Mouse (Mus musculus): ENCODE data around the gene Pelp1.
"Not testable (repeated sequence)": the region's sequence is repeated elsewhere in the genome, so short reads cannot be mapped to it uniquely, and the experiment has no call there.

Pelp1 gene

GRCm38 (mm10) chr11:70426598-70426997 lies 16.8 kb upstream of the Pelp1 start:
- in situ Hi-C loops (cut with MseI, MboI): not testable (repeated sequence)

GRCm38 (mm10) chr11:70419486-70419885 lies 9.7 kb upstream of the Pelp1 start:
- in situ Hi-C loops (cut with MseI, MboI): loop anchor here in 1 of 2 experiments (5.0 to 10.0 kb wide), 2 partner anchors 88 to 195 kb away; partner anchors contain the start of genes 4930544D05Rik, Chrne and Tm4sf5

GRCm38 (mm10) chr11:70418199-70418598 lies 8.4 kb upstream of the Pelp1 start:
- in situ Hi-C loops (cut with MseI, MboI): loop anchor here in 1 of 2 experiments (5.0 to 10.0 kb wide), 2 partner anchors 89 to 197 kb away; partner anchors contain the start of genes 4930544D05Rik, Chrne and Tm4sf5

GRCm38 (mm10) chr11:70413961-70414360 lies 4.1 kb upstream of the Pelp1 start:
- in situ Hi-C loops (cut with MseI, MboI): loop anchor here (5.0 to 10.0 kb wide), 2 partner anchors 88 to 201 kb away; partner anchors contain the start of genes 4930544D05Rik (in 1 of the 2) and Chrne (in 1 of the 2)

GRCm38 (mm10) chr11:70412591-70412990 lies 2.8 kb upstream of the Pelp1 start:
- in situ Hi-C loops (cut with MseI, MboI): loop anchor here (5.0 to 10.0 kb wide), 2 partner anchors 90 to 202 kb away; partner anchors contain the start of genes 4930544D05Rik (in 1 of the 2) and Chrne (in 1 of the 2)

- in situ Hi-C loops (cut with MseI, MboI): loop anchor here (5.0 to 10.0 kb wide), 2 partner anchors 92 to 205 kb away; partner anchors contain the start of genes 4930544D05Rik (in 1 of the 2) and Chrne (in 1 of the 2)
Measured at GRCm38 (mm10) chr11:70410297-70410643, 439 bp upstream of the Pelp1 start.

GRCm38 (mm10) chr11:70403598-70403997 lies 6.2 kb downstream of the Pelp1 start:
- in situ Hi-C loops (cut with MseI, MboI): no loop called here

- in situ Hi-C loops (cut with MseI, MboI): no loop called here
Measured at GRCm38 (mm10) chr11:70389421-70389820, 20.4 kb downstream of the Pelp1 start.

GRCm38 (mm10) chr11:70387436-70387835 lies 22.4 kb downstream of the Pelp1 start:
- in situ Hi-C loops (cut with MseI, MboI): no loop called here

GRCm38 (mm10) chr11:70384136-70384535 lies 25.7 kb downstream of the Pelp1 start:
- in situ Hi-C loops (cut with MseI, MboI): no loop called here

- in situ Hi-C loops (cut with MseI, MboI): no loop called here
Measured at GRCm38 (mm10) chr11:70381330-70381729, 28.5 kb downstream of the Pelp1 start.

- in situ Hi-C loops (cut with MseI, MboI): no loop called here
Measured at GRCm38 (mm10) chr11:70380478-70381005, 29.3 kb downstream of the Pelp1 start.

- in situ Hi-C loops (cut with MseI, MboI): no loop called here
Measured at GRCm38 (mm10) chr11:70376054-70376453, 33.8 kb downstream of the Pelp1 start.

GRCm38 (mm10) chr11:70374302-70374701 lies 35.5 kb downstream of the Pelp1 start:
- in situ Hi-C loops (cut with MseI, MboI): no loop called here

GRCm38 (mm10) chr11:70372849-70373557 lies 36.8 kb downstream of the Pelp1 start:
- in situ Hi-C loops (cut with MseI, MboI): no loop called here

- in situ Hi-C loops (cut with MseI, MboI): no loop called here
Measured at GRCm38 (mm10) chr11:70372396-70372795, 37.4 kb downstream of the Pelp1 start.

GRCm38 (mm10) chr11:70368626-70369025 lies 41.2 kb downstream of the Pelp1 start:
- in situ Hi-C loops (cut with MseI, MboI): not testable (repeated sequence)

GRCm38 (mm10) chr11:70367701-70368100 lies 42.1 kb downstream of the Pelp1 start:
- in situ Hi-C loops (cut with MseI, MboI): not testable (repeated sequence)

- in situ Hi-C loops (cut with MseI, MboI): no loop called here
Measured at GRCm38 (mm10) chr11:70351868-70352267, 58.0 kb downstream of the Pelp1 start, which contains the start of gene Alox15. TSS of gene Alox15 (minus strand) at chr11:70352031.

- in situ Hi-C loops (cut with MseI, MboI): no loop called here
Measured at GRCm38 (mm10) chr11:70348630-70349029, 61.2 kb downstream of the Pelp1 start.

GRCm38 (mm10) chr11:70347861-70348260 lies 62.0 kb downstream of the Pelp1 start:
- in situ Hi-C loops (cut with MseI, MboI): no loop called here

GRCm38 (mm10) chr11:70345546-70345945 lies 64.3 kb downstream of the Pelp1 start:
- in situ Hi-C loops (cut with MseI, MboI): no loop called here

GRCm38 (mm10) chr11:70345061-70345460 lies 64.8 kb downstream of the Pelp1 start:
- in situ Hi-C loops (cut with MseI, MboI): no loop called here

Measured in mouse trophoblast stem cell (cell line).